Mouse (Mus musculus) CD4-positive naive resting alpha-beta T cell, adult 76 days (primary cell): Measurements from ENCODE around the gene Mbd6. TPM values are rescaled to one million over a fixed set of nuclear protein-coding genes. Genes with fewer than 3 reads are reported as not detected.

ENCODE experiments used
- total RNA-seq: library from RNA; stranded (reverse); gene quantifications from one replicate; pipeline ENCODE4 v1.2.4, GENCODE M21; 2023

Gene Mbd6
- 103 TPM for total RNA-seq

DNA sequence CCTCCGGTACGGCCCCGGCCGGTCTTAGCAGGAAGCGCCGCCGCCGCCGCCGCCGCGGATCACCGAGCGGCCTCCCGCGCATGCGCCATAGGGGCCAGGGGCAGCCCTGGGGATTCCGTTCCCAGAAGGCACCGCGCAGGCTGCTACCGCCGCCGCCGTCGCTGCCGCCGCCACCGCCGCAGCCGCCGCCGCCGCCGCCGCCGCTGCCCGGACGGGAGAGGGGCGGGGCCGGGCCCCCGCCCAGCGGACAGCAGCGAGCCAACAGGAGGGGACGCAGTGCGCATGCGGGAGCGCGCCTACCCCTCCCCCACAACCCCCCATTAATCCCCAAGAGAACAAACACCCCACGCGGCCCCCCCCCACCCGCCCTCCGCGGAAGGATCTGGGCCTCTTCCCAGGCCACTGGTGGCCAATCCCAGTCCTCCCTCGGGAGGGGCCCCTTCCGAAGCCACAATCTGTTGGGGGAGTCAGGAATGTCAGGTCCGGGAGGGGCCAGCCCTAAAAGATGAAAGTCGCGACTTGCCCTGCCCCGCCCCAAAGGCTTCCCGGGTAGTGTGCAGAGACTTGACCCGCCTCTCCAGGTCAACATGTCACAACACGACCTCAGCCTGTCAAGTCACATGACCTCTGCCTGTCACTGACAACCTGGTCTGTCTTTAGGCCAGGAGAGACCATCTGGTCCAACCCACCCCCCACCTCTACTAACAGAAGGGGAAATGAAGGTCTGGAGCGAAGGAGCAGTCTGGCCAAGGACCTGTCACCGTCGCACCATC is at the start of gene Mbd6:
Gene Mbd6, minus strand, starts transcription at position 219 of the 773 bp plus-strand sequence.

DNA sequence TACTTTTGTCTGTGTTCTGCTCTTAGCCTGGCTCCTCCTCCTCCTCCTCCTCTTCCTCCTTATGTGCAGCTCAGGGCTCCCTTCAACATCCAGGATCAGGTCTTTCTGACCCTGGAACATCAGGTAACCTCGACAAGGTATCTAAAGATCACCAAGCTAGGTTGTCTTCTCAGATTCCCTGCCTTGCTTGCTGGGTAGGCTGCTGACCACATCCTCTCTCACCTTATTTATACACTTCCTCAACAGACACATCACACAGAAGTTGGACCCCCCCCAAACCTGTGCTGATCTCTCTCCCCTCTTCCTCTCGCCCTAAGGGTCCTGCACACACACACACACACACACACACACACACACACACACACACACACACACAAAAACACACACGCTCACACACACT is 32.8 kb upstream of the Mbd6 start, which contains the start of gene Arhgap9:
Gene Arhgap9, plus strand, starts transcription at position 344 of the 400 bp plus-strand sequence.

DNA sequence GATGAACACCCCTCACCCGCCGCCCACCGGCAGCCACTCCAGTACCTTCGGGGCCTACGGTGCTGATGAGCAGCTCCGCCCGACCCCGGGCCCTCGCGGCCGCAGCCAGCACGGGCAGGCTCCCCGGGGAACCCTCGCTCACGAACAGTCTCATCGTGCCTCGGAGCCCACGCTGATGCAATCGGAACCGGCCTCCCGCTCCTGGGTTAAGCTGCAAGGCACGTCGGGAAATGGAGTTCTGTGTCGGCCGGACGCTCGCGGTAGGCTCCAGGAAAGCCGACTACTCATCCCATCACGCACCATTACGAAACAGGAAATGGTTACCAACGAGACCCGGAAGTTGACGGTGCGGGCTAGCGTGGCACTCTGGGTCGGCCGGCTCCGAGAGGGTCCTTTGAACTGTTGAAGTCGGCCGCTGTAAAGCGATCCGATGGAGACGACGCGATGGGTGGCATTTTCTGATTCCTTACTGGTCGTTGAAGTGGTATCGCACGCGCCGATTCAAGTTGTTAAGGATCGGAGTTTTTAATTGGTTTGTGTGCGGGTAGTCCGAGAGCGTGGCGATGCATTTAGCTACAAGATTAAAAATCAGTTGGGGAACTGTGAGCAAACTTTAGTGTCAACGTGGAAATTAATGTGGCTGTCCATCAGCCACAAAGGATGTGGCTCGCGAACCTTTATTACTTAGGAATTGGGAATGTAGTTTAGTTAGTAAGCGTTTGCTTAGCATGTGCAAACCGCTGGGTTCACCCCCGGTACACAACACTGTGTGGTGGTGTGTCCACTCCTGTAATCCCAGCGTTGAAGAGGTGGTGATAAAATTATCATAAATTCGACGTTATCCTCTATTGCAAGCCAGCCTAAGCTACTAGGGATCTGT is 22.9 kb upstream of the Mbd6 start, which contains the start of gene Mars:
Gene Mars, minus strand, starts transcription at position 311 of the 880 bp plus-strand sequence.

DNA sequence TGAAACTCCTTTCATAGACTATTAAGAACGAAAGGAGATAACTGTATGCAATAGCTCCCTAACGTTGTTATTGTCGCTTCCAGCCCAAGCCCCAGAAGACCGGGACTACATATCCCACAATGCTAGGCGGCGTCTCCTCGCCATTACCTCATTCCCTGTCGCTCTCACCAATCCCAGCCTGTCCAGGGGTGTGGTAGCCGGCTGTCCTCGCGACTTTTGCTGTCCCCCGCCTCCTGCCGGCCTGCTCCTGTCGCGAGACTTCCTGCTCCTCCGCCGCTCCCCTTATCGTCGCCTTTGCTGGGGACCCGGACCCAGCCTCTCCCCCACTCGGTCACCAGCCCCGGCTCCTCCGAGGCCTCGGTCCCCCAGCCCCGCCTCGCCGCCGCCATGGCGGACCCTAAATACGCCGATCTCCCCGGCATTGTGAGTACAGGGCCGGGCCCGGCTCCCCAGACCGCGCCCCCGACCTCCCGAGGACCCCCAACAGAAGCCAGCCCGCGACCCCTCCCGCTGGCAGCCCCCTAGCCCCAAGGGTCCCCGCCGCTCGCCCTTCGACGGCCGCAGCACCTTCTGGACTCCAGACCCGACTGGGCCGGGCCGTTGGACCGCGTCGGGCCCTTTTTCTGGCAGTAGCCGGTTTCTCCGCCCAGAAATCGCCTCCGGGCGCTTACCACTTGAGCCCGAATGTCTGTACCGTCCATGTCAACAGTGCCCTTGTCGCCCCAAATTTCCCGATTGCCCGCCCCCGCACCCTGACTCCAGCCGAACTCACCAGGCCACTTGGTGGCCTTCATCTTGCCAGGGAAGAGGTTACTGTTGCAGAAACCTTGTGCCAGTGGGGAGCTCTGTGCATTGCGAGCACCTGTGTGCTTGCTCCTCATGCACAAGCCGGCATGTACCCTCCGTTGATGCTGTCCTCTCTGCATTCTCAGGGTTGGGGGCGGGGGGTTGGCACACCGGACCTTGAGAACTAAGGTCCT is 22.4 kb downstream of the Mbd6 start, which contains the start of gene Dctn2:
Gene Dctn2, plus strand, starts transcription at position 257 of the 980 bp plus-strand sequence.

DNA sequence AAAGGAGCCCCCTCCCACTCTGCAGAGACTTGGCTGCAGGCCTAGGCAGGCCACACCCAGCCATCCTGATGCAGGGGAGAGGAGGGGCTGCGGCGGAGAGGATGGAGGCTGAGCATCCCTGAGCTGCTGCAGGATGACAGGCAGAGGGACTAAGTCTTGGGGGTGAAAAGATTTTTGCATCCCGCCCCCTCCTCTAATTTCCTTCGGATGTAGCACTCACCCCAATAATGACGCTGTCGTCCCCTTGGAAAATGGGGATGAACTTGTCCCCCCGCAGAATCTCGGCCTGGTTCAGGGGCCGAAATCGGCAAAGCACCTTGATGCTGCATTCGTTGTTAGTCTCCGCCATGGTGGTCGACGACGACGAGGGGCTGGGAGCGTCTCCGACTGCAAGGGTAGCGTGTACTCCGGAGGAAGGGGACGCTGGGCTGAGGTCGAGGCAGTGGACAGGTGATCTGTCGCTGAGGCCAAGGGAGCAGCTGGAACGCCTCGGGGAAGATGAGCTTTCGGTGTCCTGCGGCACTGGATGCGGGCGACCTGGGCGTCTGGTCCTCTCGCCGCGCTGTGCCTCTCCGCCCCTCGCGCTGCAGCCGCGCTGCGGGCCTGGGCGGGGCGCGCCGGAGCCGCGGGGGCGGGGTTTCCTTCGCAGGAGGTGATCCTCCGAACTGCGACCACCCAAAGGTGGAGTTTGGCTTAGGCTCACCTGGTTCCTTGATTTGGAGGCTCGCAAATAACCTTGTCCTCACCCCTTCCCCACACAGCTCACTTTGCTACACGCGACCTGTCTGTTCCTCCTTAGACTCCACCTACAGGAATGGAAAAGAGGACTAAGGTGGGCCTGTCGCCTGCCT is 26.0 kb downstream of the Mbd6 start, which contains the start of gene Kif5a:
Gene Kif5a, minus strand, starts transcription at position 801 of the 851 bp plus-strand sequence.

Other genes starting within 250 kb of the Mbd6 start
- gene Mettl1, start 247.6 kb downstream of the Mbd6 start, total RNA-seq, result 22.7 TPM
- gene Eef1akmt3, start 247.5 kb downstream of the Mbd6 start, total RNA-seq, result 0.53 TPM
- gene Cyp27b1, start 240.8 kb downstream of the Mbd6 start, total RNA-seq, result 0.67 TPM
- gene March9, start 228.8 kb downstream of the Mbd6 start, total RNA-seq, result 4.1 TPM
- 99.5 TPM for gene Cdk4, start 225.5 kb downstream of the Mbd6 start, total RNA-seq
- 9.4 TPM for gene Tspan31, start 218.8 kb downstream of the Mbd6 start, total RNA-seq
- 142 TPM for gene Agap2, start 213.7 kb downstream of the Mbd6 start, total RNA-seq
- 91.1 TPM for gene Os9, start 167.9 kb downstream of the Mbd6 start, total RNA-seq
- 563 TPM for gene B4galnt1, start 123.8 kb downstream of the Mbd6 start, total RNA-seq
- not detected for gene Slc26a10, start 108.4 kb downstream of the Mbd6 start, total RNA-seq
- gene Arhgef25, start 98.9 kb downstream of the Mbd6 start, total RNA-seq, result not detected
- 59.7 TPM for gene Dtx3, start 93.3 kb downstream of the Mbd6 start, total RNA-seq
- gene Pip4k2c, start 77.4 kb downstream of the Mbd6 start, total RNA-seq, result 43.6 TPM
- 0.12 TPM for gene Kif5a, start 25.7 kb downstream of the Mbd6 start, total RNA-seq
- gene Dctn2, start 22.6 kb downstream of the Mbd6 start, total RNA-seq, result 115 TPM
- 48.5 TPM for gene Mars, start 22.8 kb upstream of the Mbd6 start, total RNA-seq
- gene Arhgap9, start 32.9 kb upstream of the Mbd6 start, total RNA-seq, result 257 TPM
- 0.15 TPM for gene Gli1, start 53.0 kb upstream of the Mbd6 start, total RNA-seq
- gene Inhbe, start 65.4 kb upstream of the Mbd6 start, total RNA-seq, result not detected
- gene Inhbc, start 81.4 kb upstream of the Mbd6 start, total RNA-seq, result 0.29 TPM
- 109 TPM for gene R3hdm2, start 91.3 kb upstream of the Mbd6 start, total RNA-seq
- 4.3 TPM for gene Stac3, start 212.7 kb upstream of the Mbd6 start, total RNA-seq
- not detected for gene Ndufa4l2, start 225.9 kb upstream of the Mbd6 start, total RNA-seq
- 64.6 TPM for gene Shmt2, start 233.4 kb upstream of the Mbd6 start, total RNA-seq
- not detected for gene Nxph4, start 245.5 kb upstream of the Mbd6 start, total RNA-seq